Mouse (Mus musculus) CH12.LX (cell line): ENCODE measurements around the gene Exog. TPM values are rescaled to one million over a fixed set of nuclear protein-coding genes. Genes with fewer than 3 reads are reported as not detected.
A peak's percentile ranks its signal among the peaks of the same experiment; 100 is the strongest.

Experiments used
- DNase-seq: peaks from one replicate; pipeline ENCODE4 v3.0.0-alpha.2; 2013; ENCODE audit errors: extremely low read depth
- H3K27ac ChIP-seq: 2 replicates; pipeline ENCODE4 v1.5.1; 2012; ENCODE audit warnings: low read depth, mild to moderate bottlenecking, control low read depth, moderate library complexity; ENCODE audit not compliant: insufficient read depth
- H3K27me3 ChIP-seq: replicated peaks from 2 replicates; pipeline ENCODE3; 2012; ENCODE audit warnings: inconsistent platforms
- H3K36me3 ChIP-seq, 2 experiments: replicated peaks in 1 of 2; 2 replicates each; pipeline versions ENCODE3 to v1.6.1; 2012; ENCODE audit warnings: inconsistent platforms in 1 of 2, low read length in 1 of 2, mild to moderate bottlenecking in 1 of 2, mixed read lengths in 1 of 2, moderate library complexity in 1 of 2; ENCODE audit not compliant: control insufficient read depth in 1 of 2, insufficient read depth in 1 of 2
- H3K4me1 ChIP-seq, 2 experiments: 2 replicates each; pipeline ENCODE4 v1.6.1; 2012; ENCODE audit warnings: inconsistent platforms in 1 of 2, moderate library complexity in 1 of 2; ENCODE audit not compliant: insufficient read depth in 2 of 2, control insufficient read depth in 1 of 2
- H3K4me2 ChIP-seq: 2 replicates; pipeline ENCODE4 v1.6.1; 2012; ENCODE audit warnings: low read depth, mild to moderate bottlenecking, control low read depth; ENCODE audit not compliant: poor library complexity, insufficient read depth, severe bottlenecking
- H3K4me3 ChIP-seq, 3 experiments: fragments of 150-350 bp in 1 of 3; sonication (generic) in 1 of 3; replicated peaks in 1 of 3; 2 replicates each; pipeline versions ENCODE3 to v1.5.1; 2011 to 2012; ENCODE audit warnings: low read depth in 2 of 3, low read length in 2 of 3, mild to moderate bottlenecking in 2 of 3, moderate library complexity in 2 of 3, control low read depth in 1 of 3, improper control_type of control experiment in 1 of 3, inconsistent platforms in 1 of 3, mixed read lengths in 1 of 3; ENCODE audit not compliant: poor library complexity in 1 of 3
- H3K79me2 ChIP-seq: replicated peaks from 2 replicates; pipeline ENCODE4 v1.6.1; 2012; ENCODE audit warnings: mild to moderate bottlenecking, moderate library complexity; ENCODE audit not compliant: control insufficient read depth, poor library complexity, insufficient read depth, severe bottlenecking; ENCODE audit errors: extremely low read depth
- H3K9ac ChIP-seq: 2 replicates; pipeline ENCODE4 v1.6.1; 2012; ENCODE audit warnings: low read depth, mild to moderate bottlenecking, control low read depth, moderate library complexity; ENCODE audit not compliant: insufficient read depth
- H3K9me3 ChIP-seq: replicated peaks from 2 replicates; pipeline ENCODE3; 2012; ENCODE audit warnings: low read length, inconsistent platforms, mixed read lengths
- BHLHE40 ChIP-seq: IDR thresholded peaks from 2 replicates; pipeline ENCODE4 v1.6.1; 2011; ENCODE audit warnings: mild to moderate bottlenecking, low read depth, low read length, improper control_type of control experiment
- CHD1 ChIP-seq: IDR thresholded peaks from 2 replicates; pipeline ENCODE4 v1.6.1; 2012; ENCODE audit warnings: low read depth, low read length, improper control_type of control experiment, inconsistent platforms
- CHD2 ChIP-seq: IDR thresholded peaks from 2 replicates; pipeline ENCODE4 v1.6.1; 2011; ENCODE audit warnings: low read length, improper control_type of control experiment
- CTCF ChIP-seq, 2 experiments: IDR thresholded peaks in 1 of 2; conservative IDR thresholded peaks in 1 of 2; 2 replicates each; pipeline ENCODE4 v1.5.1; 2011 to 2012; ENCODE audit warnings: low read depth in 2 of 2, low read length in 2 of 2, improper control_type of control experiment in 1 of 2, inconsistent platforms in 1 of 2, mild to moderate bottlenecking in 1 of 2, moderate library complexity in 1 of 2
- E2F4 ChIP-seq: IDR thresholded peaks from 2 replicates; pipeline ENCODE4 v1.6.1; 2011; ENCODE audit warnings: low read depth, low read length, improper control_type of control experiment; ENCODE audit not compliant: insufficient replicate concordance
- ELF1 ChIP-seq: IDR thresholded peaks from 2 replicates; pipeline ENCODE4 v1.6.1; 2014; ENCODE audit warnings: low read depth, mild to moderate bottlenecking, inconsistent platforms, low read length, improper control_type of control experiment
- EP300 ChIP-seq: IDR thresholded peaks from 2 replicates; pipeline ENCODE4 v1.6.1; 2011; ENCODE audit warnings: low read length, improper control_type of control experiment
- HCFC1 ChIP-seq: IDR thresholded peaks from 2 replicates; pipeline ENCODE4 v1.6.1; 2012; ENCODE audit warnings: low read depth, mild to moderate bottlenecking, inconsistent platforms, low read length, improper control_type of control experiment
- IRF4 ChIP-seq: IDR thresholded peaks from 2 replicates; pipeline ENCODE4 v1.6.1; 2014; ENCODE audit warnings: low read depth, mild to moderate bottlenecking, inconsistent platforms, low read length, improper control_type of control experiment
- KAT2A ChIP-seq: IDR thresholded peaks from 2 replicates; pipeline ENCODE4 v1.6.1; 2012; ENCODE audit warnings: low read length, improper control_type of control experiment, inconsistent platforms; ENCODE audit not compliant: insufficient replicate concordance
- MAFK ChIP-seq: IDR thresholded peaks from 2 replicates; pipeline ENCODE4 v1.6.1; 2011; ENCODE audit warnings: low read length, improper control_type of control experiment; ENCODE audit not compliant: insufficient replicate concordance
- MAX ChIP-seq: IDR thresholded peaks from 2 replicates; pipeline ENCODE4 v1.6.1; 2011; ENCODE audit warnings: low read length, improper control_type of control experiment
- MEF2A ChIP-seq: IDR thresholded peaks from 2 replicates; pipeline ENCODE4 v1.6.1; 2014; ENCODE audit warnings: low read depth, mild to moderate bottlenecking, inconsistent platforms, low read length, improper control_type of control experiment, borderline replicate concordance
- MXI1 ChIP-seq: IDR thresholded peaks from 2 replicates; pipeline ENCODE4 v1.6.1; 2011; ENCODE audit warnings: mild to moderate bottlenecking, low read depth, low read length, improper control_type of control experiment
- MYC ChIP-seq: IDR thresholded peaks from 2 replicates; pipeline ENCODE4 v1.6.1; 2011; ENCODE audit warnings: low read depth, mild to moderate bottlenecking, improper control_type of control experiment, low read length
- NELFE ChIP-seq: IDR thresholded peaks from 2 replicates; pipeline ENCODE4 v1.6.1; 2011; ENCODE audit warnings: low read depth, low read length, improper control_type of control experiment
- NRF1 ChIP-seq: IDR thresholded peaks from 2 replicates; pipeline ENCODE4 v1.6.1; 2014; ENCODE audit warnings: low read depth, mild to moderate bottlenecking, inconsistent platforms, low read length, improper control_type of control experiment, moderate library complexity
- POLR2A ChIP-seq: IDR thresholded peaks from 2 replicates; pipeline ENCODE4 v1.6.1; 2011; ENCODE audit warnings: low read depth, mild to moderate bottlenecking, improper control_type of control experiment, low read length
- POLR2AphosphoS2 ChIP-seq: IDR thresholded peaks from 2 replicates; pipeline ENCODE4 v1.6.1; 2011; ENCODE audit warnings: low read depth, low read length, improper control_type of control experiment
- RAD21 ChIP-seq: IDR thresholded peaks from 2 replicates; pipeline ENCODE4 v1.6.1; 2011; ENCODE audit warnings: low read depth, mild to moderate bottlenecking, low read length, improper control_type of control experiment, moderate library complexity
- SIN3A ChIP-seq: IDR thresholded peaks from 2 replicates; pipeline ENCODE4 v1.6.1; 2012; ENCODE audit warnings: low read length, improper control_type of control experiment, inconsistent platforms
- SMC3 ChIP-seq: IDR thresholded peaks from 2 replicates; pipeline ENCODE4 v1.6.1; 2011; ENCODE audit warnings: low read depth, low read length, improper control_type of control experiment
- TBP ChIP-seq: conservative IDR thresholded peaks from 2 replicates; pipeline ENCODE4 v1.6.1; 2011; ENCODE audit warnings: low read depth, low read length, improper control_type of control experiment
- TCF12 ChIP-seq: IDR thresholded peaks from 2 replicates; pipeline ENCODE4 v1.6.1; 2014; ENCODE audit warnings: low read depth, mild to moderate bottlenecking, inconsistent platforms, low read length, improper control_type of control experiment
- UBTF ChIP-seq: IDR thresholded peaks from 2 replicates; pipeline ENCODE4 v1.6.1; 2012; ENCODE audit warnings: low read depth, mild to moderate bottlenecking, inconsistent platforms, low read length, improper control_type of control experiment, moderate library complexity
- USF2 ChIP-seq: conservative IDR thresholded peaks from 2 replicates; pipeline ENCODE4 v1.6.1; 2011; ENCODE audit warnings: low read depth, low read length, improper control_type of control experiment
- ZC3H11A ChIP-seq: IDR thresholded peaks from 2 replicates; pipeline ENCODE4 v1.6.1; 2012; ENCODE audit warnings: low read depth, mild to moderate bottlenecking, inconsistent platforms, low read length, improper control_type of control experiment
- ZKSCAN1 ChIP-seq: IDR thresholded peaks from 2 replicates; pipeline ENCODE4 v1.6.1; 2012; ENCODE audit warnings: low read depth, inconsistent platforms, low read length, improper control_type of control experiment, borderline replicate concordance
- ZMIZ1 ChIP-seq: IDR thresholded peaks from 2 replicates; pipeline ENCODE4 v1.6.1; 2012; ENCODE audit warnings: low read depth, mild to moderate bottlenecking, inconsistent platforms, low read length, improper control_type of control experiment
- ZNF384 ChIP-seq: IDR thresholded peaks from 2 replicates; pipeline ENCODE4 v1.6.1; 2012; ENCODE audit warnings: low read depth, low read length, improper control_type of control experiment, inconsistent platforms
- dilution Hi-C: fragments of 300-500 bp; cut with MboI; formaldehyde crosslinking; loops from 2 replicates; pipeline ENCODE4 v1.14.3; 2020; ENCODE audit warnings: low sequenced_read_pairs; ENCODE audit not compliant: extremely low pct_unique_long_range_greater_than_20kb, extremely low pct_ligation_motif_present
- in situ Hi-C: fragments of 300-500 bp; cut with MboI; formaldehyde crosslinking; loops from 3 replicates; pipeline ENCODE4 v1.14.3; 2019; ENCODE audit warnings: low sequenced_read_pairs, low pct_ligation_motif_present, low pct_unique_long_range_greater_than_20kb, mixed read lengths
- polyA plus RNA-seq: library from polyadenylated mRNA; unstranded; fragments of >175 nt; gene quantifications from 2 replicates; pipeline ENCODE4 v1.2.1, GENCODE M21; 2012; ENCODE audit warnings: low read depth; ENCODE audit not compliant: insufficient read length
- total RNA-seq, 2 experiments: library from RNA; depleted of rRNA; stranded (reverse); fragments of 300-350 nt in 1 of 2; fragments of >200 nt in 1 of 2; gene quantifications; 2 replicates each; pipeline ENCODE4 v1.2.3; 2012 to 2014

The Exog gene
- total RNA-seq (2012; rRNA removed): 6.6 and 8.1 TPM in 2 replicates
- total RNA-seq (2014; rRNA removed): 8.2 and 8.8 TPM in 2 replicates
- 7.1 and 7.3 TPM in 2 replicates for polyA plus RNA-seq

GRCm38 (mm10) chr9:119444738-119445429, at the start of gene Exog:
Exog (plus strand) TSS chr9:119444943.
- peaks cover 7% of the 10 kb centered on the region for H3K79me2 ChIP-seq
- peak within 1 kb of the TSS; percentile 37; the same call in 1 of the 2 replicates for H3K27ac ChIP-seq
- H3K9me3 ChIP-seq: no peaks in the 10 kb centered on the region
- H3K4me2 ChIP-seq: peak within 1 kb of the TSS; percentile 75
- peak; percentile 64 for TF ChIP-seq TCF12
- peak; percentile 64; the same call in 1 of the 2 replicates for TF ChIP-seq MAX
- TF ChIP-seq SMC3: peak; percentile 45
- TF ChIP-seq ZMIZ1: peak; percentile 63; the same call in 1 of the 2 replicates
- TF ChIP-seq ZKSCAN1: no peak
- TF ChIP-seq NELFE: peak; percentile 94
- peak; percentile 74; the same call in 1 of the 2 replicates for TF ChIP-seq MYC
- TF ChIP-seq POLR2AphosphoS2: no peak
- peak; percentile 59; the same call in 1 of the 2 replicates for TF ChIP-seq SIN3A
- no peak for TF ChIP-seq CHD1
- peak; percentile 47; the same call in 1 of the 2 replicates for TF ChIP-seq IRF4
- TF ChIP-seq ELF1: peak; percentile 72; the same call in 1 of the 2 replicates
- TF ChIP-seq RAD21: peak; percentile 62
- peak; percentile 90 for TF ChIP-seq POLR2A
- peak; percentile 97 for TF ChIP-seq NRF1
- no peak for TF ChIP-seq USF2
- peak; percentile 63 for TF ChIP-seq MXI1
- TF ChIP-seq CTCF (conservative IDR thresholded peaks at IDR 0.05 in 1 of 2, IDR thresholded peaks at IDR 0.05 in 1 of 2; ENCODE audit: low read depth in 2 of 2, low read length in 2 of 2): peak; percentile 38 to 83; a peak in 3 of 4 replicates
- TF ChIP-seq TBP: 0 out of 2 replicates have a peak, but pooled peaks have one; percentile 41
- TF ChIP-seq CHD2: no peak
- 0 out of 2 replicates have a peak, but pooled peaks have one; percentile 28 for TF ChIP-seq KAT2A
- TF ChIP-seq BHLHE40: peak; percentile 22; the same call in 1 of the 2 replicates
- TF ChIP-seq E2F4: no peak
- TF ChIP-seq EP300: no peak
- peak; percentile 75 for TF ChIP-seq HCFC1
- TF ChIP-seq MAFK: no peak
- no peak for TF ChIP-seq UBTF
- no peak for TF ChIP-seq ZC3H11A
- TF ChIP-seq ZNF384: no peak
- peak; percentile 42; the same call in 1 of the 2 replicates for TF ChIP-seq MEF2A
- peak within 1 kb of the TSS; percentile 69 for H3K9ac ChIP-seq
- peaks cover 23 to 31% of the 10 kb centered on the region in 2 experiments for H3K36me3 ChIP-seq
- H3K4me1 ChIP-seq: peaks cover 7 to 34% of the 10 kb centered on the region in 2 experiments
- in situ Hi-C loops: no loop called here
- H3K27me3 ChIP-seq: no peaks in the 10 kb centered on the region
- peak; percentile 97 for DNase-seq
- H3K4me3 ChIP-seq: peak within 1 kb of the TSS; percentile 75 to 90 (median 89)
- dilution Hi-C loops: no loop called here
